Mouse (Mus musculus) ovary, adult 18-20 months (tissue): ENCODE data around the gene Plcxd1.
"Not testable (repeated sequence)": the region's sequence is repeated elsewhere in the genome, so short reads cannot be mapped to it uniquely, and the experiment has no call there.

Experiments used
- DNase-seq: peaks from one replicate; pipeline ENCODE4 v3.0.0; 2022; ENCODE audit warnings: low spot score, mixed read lengths

The Plcxd1 gene

GRCm38 (mm10) chr5:110099656-110100580, at the start of gene Plcxd1:
Gene Plcxd1, plus strand, starts transcription at chr5:110099969.
- no peak for DNase-seq

DNA sequence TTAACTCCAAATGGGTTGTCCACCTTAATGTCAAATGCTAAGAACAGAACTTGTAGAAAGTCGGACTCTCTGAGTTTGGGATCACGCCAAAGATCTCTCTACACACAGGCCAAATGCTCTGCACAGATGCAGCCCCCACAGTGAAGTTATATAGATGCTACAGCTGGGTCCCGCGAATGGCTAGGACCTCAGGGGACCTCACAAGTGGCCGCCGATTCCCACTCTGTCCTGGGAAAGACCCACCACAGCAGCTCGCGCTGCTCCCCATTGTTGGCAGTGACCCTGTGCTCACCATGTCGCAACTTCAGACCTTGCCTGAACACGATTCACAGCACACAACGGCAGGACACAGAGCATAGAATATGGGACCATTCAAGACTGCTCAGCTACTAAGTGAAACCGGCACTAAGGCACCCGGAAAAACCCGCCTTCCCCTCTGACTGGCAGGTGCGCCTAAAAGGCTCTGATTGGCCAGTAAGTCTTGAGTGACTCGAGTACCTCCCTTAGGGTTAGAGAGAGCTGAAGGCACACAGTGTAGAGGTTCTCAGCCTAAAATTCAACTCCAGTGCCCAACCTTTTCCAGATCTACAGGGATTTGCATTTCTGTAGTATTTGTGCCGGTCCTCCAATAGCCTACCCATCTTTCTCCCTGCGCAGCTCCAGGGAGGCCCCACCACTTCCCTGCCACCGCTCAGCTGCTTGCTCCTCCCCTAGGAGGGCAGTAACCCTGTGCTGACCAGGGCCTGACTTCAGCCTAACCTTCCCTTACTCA, 41.9 kb upstream of the Plcxd1 start:
- DNase-seq, result peak; percentile 72

- not testable (repeated sequence) for DNase-seq
Measured at GRCm38 (mm10) chr5:110072413-110072812, 27.4 kb upstream of the Plcxd1 start, which contains the start of gene Gm17655. Gene Gm17655, minus strand, starts transcription at chr5:110072513.

DNA sequence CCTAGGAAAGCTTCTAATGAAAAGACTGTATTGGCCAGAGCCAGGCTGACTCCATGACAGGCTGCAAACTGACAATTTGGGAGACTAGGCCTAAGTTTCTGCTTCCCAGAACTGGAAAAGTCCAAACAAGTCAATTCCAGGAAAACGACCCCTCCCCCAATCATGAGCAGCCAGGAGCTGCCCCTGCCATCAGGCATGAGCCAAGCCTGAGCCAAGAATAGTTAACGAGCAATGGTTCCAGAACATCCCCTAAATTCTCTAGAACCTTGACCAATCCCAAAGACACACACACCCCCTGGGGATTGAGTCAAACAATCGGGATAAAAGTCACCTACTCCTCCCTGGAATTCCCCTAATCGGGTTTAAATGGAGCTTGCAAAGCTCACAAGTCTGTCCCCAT, 16.8 kb upstream of the Plcxd1 start:
- no peak for DNase-seq

- DNase-seq, result no peak
Measured at GRCm38 (mm10) chr5:110086161-110086866, 13.5 kb upstream of the Plcxd1 start.

GRCm38 (mm10) chr5:110091546-110091945, 8.2 kb upstream of the Plcxd1 start:
- DNase-seq, result no peak

GRCm38 (mm10) chr5:110094030-110094846, 5.5 kb upstream of the Plcxd1 start, which contains the start of gene Gm35315:
Gene Gm35315, minus strand, starts transcription at chr5:110094420.
- DNase-seq, result peak; percentile 77

DNA sequence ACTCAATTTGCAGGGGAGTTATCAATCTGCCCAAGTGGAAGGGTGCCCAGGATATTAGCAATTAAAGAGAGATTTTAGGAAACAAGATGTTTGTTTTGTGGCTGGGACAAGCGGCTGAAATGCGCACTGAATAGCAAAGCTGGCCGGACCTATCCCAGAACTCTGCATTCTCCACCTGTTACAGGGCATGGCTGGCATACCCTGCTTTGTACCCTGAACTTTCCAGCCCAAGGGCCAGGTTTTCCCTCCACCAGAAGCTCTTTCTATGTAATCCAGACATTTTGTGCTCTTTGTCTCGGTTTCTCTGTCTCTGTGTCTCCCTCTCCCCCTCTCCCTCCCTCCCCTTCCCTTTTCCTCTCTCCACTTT, 4.9 kb upstream of the Plcxd1 start:
- no peak for DNase-seq

GRCm38 (mm10) chr5:110098991-110099477, 735 bp upstream of the Plcxd1 start:
- no peak for DNase-seq

- DNase-seq, result no peak
Measured at GRCm38 (mm10) chr5:110100921-110101631, 1.3 kb downstream of the Plcxd1 start.

- DNase-seq, result no peak
Measured at GRCm38 (mm10) chr5:110101716-110102347, 2.1 kb downstream of the Plcxd1 start.

- no peak for DNase-seq
Measured at GRCm38 (mm10) chr5:110102429-110102828, 2.7 kb downstream of the Plcxd1 start.

GRCm38 (mm10) chr5:110102853-110103625, 3.3 kb downstream of the Plcxd1 start:
- no peak for DNase-seq

DNA sequence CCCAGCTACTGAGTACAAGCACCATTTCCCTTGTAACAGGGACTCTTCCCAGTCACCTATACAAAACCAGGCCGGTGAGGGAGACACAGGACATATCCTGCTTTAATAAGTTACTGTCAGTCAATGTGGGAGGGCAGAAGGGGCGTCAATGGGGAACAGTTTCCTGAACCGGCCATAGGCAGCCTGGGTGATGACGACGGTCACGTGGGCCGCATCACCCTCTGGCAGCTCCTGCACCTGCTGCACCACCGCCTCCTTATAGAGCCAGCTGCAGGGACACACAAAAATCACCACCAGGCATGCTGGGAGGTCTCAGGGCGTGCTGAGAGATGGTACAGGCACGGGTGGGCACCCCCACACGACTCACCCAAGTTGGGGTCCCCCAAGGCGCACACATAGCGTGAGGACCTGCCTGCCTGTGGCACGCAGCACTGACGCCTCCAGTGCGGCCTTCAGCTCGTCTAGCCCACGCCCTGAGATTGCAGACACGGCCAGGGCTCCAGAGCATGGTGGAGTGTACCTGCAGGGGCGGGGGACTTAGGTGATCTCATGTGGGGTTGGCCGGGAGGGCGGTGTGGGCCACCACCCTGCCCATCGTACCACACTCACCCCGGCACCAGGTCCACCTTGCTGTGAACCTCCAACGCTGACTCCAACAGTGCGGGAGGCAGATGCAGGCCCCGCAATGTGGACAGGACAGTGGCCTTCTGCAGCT, 4.3 kb downstream of the Plcxd1 start:
- DNase-seq, result no peak

GRCm38 (mm10) chr5:110104616-110105380, 5.0 kb downstream of the Plcxd1 start:
- DNase-seq, result no peak

DNA sequence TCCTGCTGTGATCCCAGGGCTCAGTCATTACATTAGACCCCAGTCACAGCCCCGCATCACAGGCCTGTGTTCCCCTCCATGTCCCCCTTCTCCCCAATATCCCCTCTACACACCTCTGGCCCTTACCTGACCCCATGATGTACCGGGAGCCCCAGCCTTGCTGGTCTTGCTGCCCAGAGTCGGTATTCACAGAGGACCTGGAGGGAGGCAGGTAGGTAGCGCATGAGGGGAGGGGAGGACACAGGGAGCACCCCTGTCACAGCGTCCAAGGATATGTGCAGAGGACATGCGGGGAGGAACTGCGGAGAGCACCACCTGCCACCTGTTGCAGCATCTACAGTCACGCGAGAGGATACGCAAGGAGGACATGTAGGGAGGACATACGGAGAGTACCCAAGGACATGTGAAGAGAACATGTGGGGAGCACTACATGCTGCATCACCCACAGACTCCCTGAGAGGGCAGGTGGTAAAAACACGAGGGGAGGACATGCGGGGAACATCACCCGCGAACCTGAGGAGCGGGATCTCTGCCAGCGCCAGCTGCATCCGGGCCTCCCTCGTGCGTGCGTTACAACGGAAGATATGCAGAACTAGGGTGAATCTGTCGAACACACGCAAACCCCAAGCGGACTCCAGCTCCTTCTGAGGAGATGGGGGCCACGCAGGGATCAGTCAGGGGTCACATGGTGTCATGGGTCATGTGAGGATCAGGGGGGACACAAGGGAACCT, 6.5 kb downstream of the Plcxd1 start:
- no peak for DNase-seq
